Mouse (Mus musculus) cortical plate, adult 2 months (tissue): ENCODE data around the gene Cbx2.

ENCODE experiments used
- CTCF ChIP-seq: fragments of 200-500 bp; IDR thresholded peaks from 2 replicates; pipeline ENCODE4 v1.5.1; 2011; ENCODE audit warnings: mild to moderate bottlenecking, control low read depth, low read length; ENCODE audit not compliant: insufficient read depth; ENCODE audit errors: extremely low read depth
- POLR2A ChIP-seq: fragments of 200-500 bp; IDR thresholded peaks from 2 replicates; pipeline ENCODE4 v1.6.1; 2011; ENCODE audit warnings: mild to moderate bottlenecking, low read length, control low read depth; ENCODE audit not compliant: insufficient read depth; ENCODE audit errors: extremely low read depth

DNA sequence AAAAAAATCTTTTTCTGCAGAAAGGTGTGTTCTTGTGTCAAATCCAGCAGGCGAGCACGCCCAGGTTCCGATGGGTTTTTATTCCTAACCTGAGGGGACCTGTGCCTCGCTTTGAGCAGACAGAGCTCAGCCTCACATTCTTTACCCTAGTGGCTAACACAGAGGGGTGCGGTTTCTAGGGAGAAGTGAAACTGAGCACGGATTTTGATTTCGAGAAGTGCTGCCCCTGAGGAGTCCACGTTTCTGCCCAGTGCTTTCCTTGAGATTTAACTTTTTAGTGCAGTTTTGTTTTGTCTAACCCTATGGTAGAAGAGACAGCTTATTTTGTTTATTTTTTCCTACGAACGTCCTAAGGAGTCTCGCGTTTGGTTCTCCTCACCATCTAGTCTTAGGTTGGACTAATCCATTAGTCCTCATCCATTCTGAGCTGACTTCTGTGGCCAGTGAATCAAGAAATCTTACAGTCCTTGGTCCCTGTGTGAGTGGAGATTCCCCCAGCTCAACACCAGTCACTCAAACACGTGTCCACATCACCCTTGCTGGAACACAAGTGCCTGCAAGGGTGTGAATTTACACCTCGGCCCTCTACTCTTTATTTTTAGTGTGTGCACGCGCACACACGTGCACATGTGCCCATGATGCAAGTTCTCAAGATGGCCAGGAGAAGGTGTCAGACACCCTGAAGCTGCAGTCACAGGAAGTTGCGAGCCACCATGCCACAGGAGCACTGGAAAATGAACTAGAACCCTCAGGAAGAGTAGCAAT is 41.6 kb upstream of the Cbx2 start:
- TF ChIP-seq CTCF (no peak), POLR2A (no peak)
